Mouse (Mus musculus) intestine, embryonic 15.5 days (tissue): ENCODE data around the gene Mgat4a. TPM values are rescaled to one million over a fixed set of nuclear protein-coding genes. Genes with fewer than 3 reads are reported as not detected.
A peak's percentile ranks its signal among the peaks of the same experiment; 100 is the strongest.

Experiments used
- ATAC-seq: fragments of 200-750 bp; cut with Nextera tagmentation; 2 replicates; pipeline ENCODE4 v1.8.0; 2017; ENCODE audit warnings: moderate TSS enrichment, moderate library complexity
- H3K27ac ChIP-seq: fragments of 300-500 bp; sonication (generic); 2 replicates; pipeline ENCODE4 v1.5.1; 2015; ENCODE audit warnings: mild to moderate bottlenecking, inconsistent platforms
- H3K27me3 ChIP-seq: fragments of 300-500 bp; sonication (generic); replicated peaks from 2 replicates; pipeline ENCODE4 v1.6.1; 2015; ENCODE audit warnings: inconsistent platforms
- H3K36me3 ChIP-seq: fragments of 300-500 bp; sonication (generic); 2 replicates; pipeline ENCODE4 v1.6.1; 2015; ENCODE audit warnings: inconsistent platforms
- H3K4me1 ChIP-seq: fragments of 300-500 bp; sonication (generic); replicated peaks from 2 replicates; pipeline ENCODE4 v1.6.1; 2015; ENCODE audit warnings: inconsistent platforms
- H3K4me2 ChIP-seq: fragments of 300-500 bp; sonication (generic); replicated peaks from 2 replicates; pipeline ENCODE4 v1.6.1; 2015; ENCODE audit warnings: mild to moderate bottlenecking, inconsistent platforms
- H3K4me3 ChIP-seq: fragments of 300-500 bp; sonication (generic); replicated peaks from 2 replicates; pipeline ENCODE4 v1.5.1; 2015; ENCODE audit warnings: inconsistent platforms
- H3K9ac ChIP-seq: fragments of 300-500 bp; sonication (generic); 2 replicates; pipeline ENCODE4 v1.6.1; 2015; ENCODE audit warnings: inconsistent platforms
- H3K9me3 ChIP-seq: fragments of 300-500 bp; sonication (generic); 2 replicates; pipeline ENCODE4 v1.6.1; 2016; ENCODE audit warnings: inconsistent platforms
- WGBS: fragments of 180-500 bp; shearing (Covaris S2); methylation state at CpG from one replicate; pipeline ENCODE4 v1.1.7; 2015; 5-methylcytosine and 5-hydroxymethylcytosine counted together
- polyA plus RNA-seq: library from polyadenylated mRNA; unstranded; fragments of >200 nt; fragmentation: Nextera tagmentation; extraction: Ambion mirVana; gene quantifications from 2 replicates; pipeline ENCODE4 v1.2.1, GENCODE M21; 2015

Mgat4a gene
- polyA plus RNA-seq, 1 experiment from 2014 or later: 46.3 TPM

DNA sequence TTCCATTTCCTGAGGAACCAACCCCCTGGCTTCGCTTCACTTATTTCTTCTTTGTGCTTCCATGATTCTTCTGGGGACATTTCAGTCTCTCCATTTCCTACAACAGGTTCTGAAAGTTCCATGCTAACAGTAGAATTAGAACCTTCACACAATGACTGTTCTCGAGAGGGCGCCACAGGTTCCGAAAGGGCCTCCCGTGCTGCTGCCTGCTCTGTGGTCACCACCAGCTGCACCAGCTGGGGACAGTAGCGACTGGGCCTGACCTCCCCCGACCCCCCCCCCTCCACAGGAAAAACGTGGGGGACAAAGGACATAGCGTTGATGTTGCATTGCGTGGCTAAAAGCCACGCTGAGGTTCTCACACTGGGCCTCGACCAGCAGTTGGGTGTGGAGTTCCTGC is 52.3 kb downstream of the Mgat4a start:
- Histone ChIP-seq H3K9me3 (no peaks in the 10 kb centered on the region), H3K9ac (no peak overlapping the region), H3K4me3 (no peak overlapping the region), H3K36me3 (peaks cover 9% of the 10 kb centered on the region; the same call in 1 of the 2 replicates), H3K4me1 (no peaks in the 10 kb centered on the region), H3K27ac (no peak overlapping the region), H3K27me3 (no peaks in the 10 kb centered on the region), H3K4me2 (no peak overlapping the region)
- 84% methylated on average over 12 of the region's 12 CpGs for WGBS
- ATAC-seq: no peak

DNA sequence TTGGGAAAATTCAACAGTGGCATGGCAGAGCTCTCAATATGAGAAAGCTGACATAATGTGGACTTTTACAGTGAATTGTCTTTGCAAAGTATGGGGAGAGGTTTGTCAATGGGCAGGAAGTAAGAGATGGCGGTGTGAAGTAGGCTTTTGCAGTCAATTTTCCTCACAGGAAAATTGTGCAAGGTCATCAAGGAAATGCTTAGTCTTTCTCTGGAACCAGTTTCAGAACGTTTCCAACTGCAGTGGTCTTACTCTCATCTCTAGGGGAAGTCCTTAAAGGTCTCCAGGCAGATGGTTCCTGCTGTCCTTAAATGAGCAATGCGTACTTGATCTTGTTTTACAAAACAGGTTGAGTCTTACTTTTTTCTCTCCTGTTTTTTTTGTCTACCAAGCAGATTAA is 53.8 kb downstream of the Mgat4a start:
- no peak for ATAC-seq
- 79% methylated on average over 3 of the region's 3 CpGs for WGBS
- Histone ChIP-seq H3K4me2 (no peak overlapping the region), H3K36me3 (peaks cover 9% of the 10 kb centered on the region; the same call in 1 of the 2 replicates), H3K9me3 (no peaks in the 10 kb centered on the region), H3K4me1 (no peaks in the 10 kb centered on the region), H3K27me3 (no peaks in the 10 kb centered on the region), H3K9ac (no peak overlapping the region), H3K4me3 (no peak overlapping the region), H3K27ac (no peak overlapping the region)

DNA sequence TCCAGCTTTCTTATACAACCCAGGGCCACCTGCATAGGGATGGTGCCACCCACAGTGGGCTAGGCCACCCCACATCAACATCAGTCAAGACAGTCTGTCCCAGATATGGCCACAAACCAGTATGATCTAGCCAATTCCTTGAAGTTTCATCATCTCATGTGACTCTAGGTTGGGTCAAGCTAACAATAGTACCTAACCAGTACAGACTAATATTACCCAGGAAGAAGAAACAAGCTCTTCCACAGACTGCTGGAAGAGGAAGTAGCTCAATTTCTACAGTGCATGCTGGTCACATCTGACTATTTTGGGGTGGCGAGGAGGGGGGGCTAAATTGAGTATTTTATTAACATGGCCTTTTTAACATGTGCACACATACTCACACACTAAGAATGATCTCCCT is 54.4 kb downstream of the Mgat4a start:
- ATAC-seq: no peak
- H3K9ac ChIP-seq: no peak overlapping the region
- H3K27me3 ChIP-seq: no peaks in the 10 kb centered on the region
- H3K36me3 ChIP-seq: peaks cover 9% of the 10 kb centered on the region; the same call in 1 of the 2 replicates
- no peak overlapping the region for H3K4me3 ChIP-seq
- H3K4me1 ChIP-seq: no peaks in the 10 kb centered on the region
- no peak overlapping the region for H3K4me2 ChIP-seq
- no peaks in the 10 kb centered on the region for H3K9me3 ChIP-seq
- no peak overlapping the region for H3K27ac ChIP-seq
- WGBS: 82% methylated on average over 1 of the region's 1 CpGs

DNA sequence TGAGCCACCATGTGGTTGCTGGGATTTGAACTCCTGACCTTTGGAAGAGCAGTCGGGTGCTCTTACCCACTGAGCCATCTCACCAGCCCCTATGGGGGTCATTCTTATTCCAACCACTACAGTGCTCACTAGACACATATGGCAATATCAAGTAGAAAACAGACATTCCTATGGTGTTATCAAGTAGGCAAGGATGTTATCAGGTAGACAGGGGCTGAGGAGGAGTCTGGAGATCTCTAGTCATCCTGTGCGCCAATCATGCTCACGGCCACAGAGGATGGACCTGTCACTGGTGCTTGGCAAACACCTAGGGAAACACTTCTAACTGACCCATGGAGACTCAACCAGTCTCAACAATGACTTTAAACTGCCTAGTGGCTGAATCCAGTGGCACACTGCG is 56.2 kb downstream of the Mgat4a start:
- H3K4me2 ChIP-seq: no peak overlapping the region

DNA sequence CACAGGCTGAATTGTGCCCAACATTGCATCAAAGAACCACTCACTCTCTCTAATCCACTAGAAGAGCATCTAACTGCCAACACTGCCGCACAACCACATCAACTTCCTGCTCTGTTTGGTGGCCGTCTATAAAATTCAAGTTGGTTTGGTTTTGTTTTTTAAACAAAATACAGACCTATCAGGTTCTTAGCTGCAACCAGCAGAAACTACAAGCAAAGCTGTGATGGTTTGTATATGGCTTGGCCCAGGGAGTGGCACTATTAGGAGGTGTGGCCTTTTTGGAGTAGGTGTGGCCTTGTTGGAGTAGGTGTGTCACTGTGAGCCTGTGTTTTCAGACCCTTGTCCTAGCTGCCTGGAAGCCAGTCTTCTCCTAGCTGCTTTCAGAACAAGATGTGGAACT is 59.5 kb downstream of the Mgat4a start:
- ATAC-seq: peak; percentile 58; the same call in 1 of the 2 replicates
- WGBS: 80% methylated on average over 2 of the region's 2 CpGs
- Histone ChIP-seq H3K27ac (no peak overlapping the region), H3K36me3 (0 out of 2 replicates have a peak, but pooled peaks cover 4% of the 10 kb centered on the region), H3K27me3 (no peaks in the 10 kb centered on the region), H3K4me3 (no peak overlapping the region), H3K4me2 (no peak overlapping the region), H3K4me1 (peaks cover 7% of the 10 kb centered on the region), H3K9ac (no peak overlapping the region), H3K9me3 (no peaks in the 10 kb centered on the region)

More for the DNA sequence above, 56.2 kb downstream of the Mgat4a start:
- no peaks in the 10 kb centered on the region for H3K9me3 ChIP-seq
- H3K9ac ChIP-seq: no peak overlapping the region
- H3K27ac ChIP-seq: no peak overlapping the region
- H3K4me3 ChIP-seq: no peak overlapping the region
- WGBS: 92% methylated on average over 4 of the region's 4 CpGs
- no peaks in the 10 kb centered on the region for H3K27me3 ChIP-seq
- no peaks in the 10 kb centered on the region for H3K4me1 ChIP-seq
- ATAC-seq: no peak
- H3K36me3 ChIP-seq: peaks cover 9% of the 10 kb centered on the region; the same call in 1 of the 2 replicates

DNA sequence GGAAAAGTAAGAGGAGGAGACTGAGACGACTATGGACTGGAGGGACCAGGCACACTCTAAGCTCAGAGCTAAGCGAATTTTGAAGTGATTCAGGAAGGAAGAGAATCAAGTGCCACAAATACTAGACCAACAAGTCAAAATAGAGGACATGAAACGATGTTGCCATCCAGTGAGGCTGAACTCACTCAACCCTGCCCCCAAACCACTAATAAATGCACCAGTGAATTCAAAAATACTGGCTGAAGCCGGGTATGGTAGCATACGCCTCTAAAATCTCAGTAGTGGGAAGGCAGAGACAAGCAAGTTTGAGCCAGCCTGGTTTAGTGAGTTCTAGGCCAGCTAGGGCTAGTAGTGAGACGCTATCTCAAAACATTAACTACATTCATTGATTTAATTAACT is 60.1 kb downstream of the Mgat4a start:
- Histone ChIP-seq H3K9me3 (no peaks in the 10 kb centered on the region), H3K4me1 (peaks cover 9% of the 10 kb centered on the region), H3K9ac (no peak overlapping the region), H3K27me3 (no peaks in the 10 kb centered on the region), H3K4me3 (no peak overlapping the region), H3K27ac (no peak overlapping the region), H3K36me3 (0 out of 2 replicates have a peak, but pooled peaks cover 4% of the 10 kb centered on the region), H3K4me2 (no peak overlapping the region)
- 89% methylated on average over 6 of the region's 6 CpGs for WGBS
- ATAC-seq: no peak

DNA sequence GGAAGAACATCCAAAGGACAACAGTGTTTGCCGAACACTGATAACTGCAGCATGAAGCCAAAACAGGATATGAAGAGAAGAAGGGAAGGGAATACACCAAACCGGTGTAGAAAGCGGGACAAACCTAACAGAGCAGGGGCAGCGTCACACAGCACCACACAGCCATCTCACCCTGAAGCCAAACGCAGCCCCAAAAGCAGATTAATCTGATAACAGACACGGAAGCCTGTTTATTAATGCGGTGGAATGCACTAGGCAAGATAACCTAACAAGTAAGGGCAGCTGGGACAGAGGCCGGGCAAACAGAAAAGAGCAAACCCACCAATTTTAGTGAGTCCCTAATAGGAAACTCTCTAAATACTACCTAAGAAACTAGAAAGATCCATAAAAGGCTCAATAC is 61.1 kb downstream of the Mgat4a start:
- H3K27ac ChIP-seq: no peak overlapping the region
- no peak for ATAC-seq
- peaks cover 9% of the 10 kb centered on the region for H3K4me1 ChIP-seq
- H3K9ac ChIP-seq: no peak overlapping the region
- H3K27me3 ChIP-seq: no peaks in the 10 kb centered on the region
- H3K4me2 ChIP-seq: no peak overlapping the region
- H3K4me3 ChIP-seq: no peak overlapping the region
- no peaks in the 10 kb centered on the region for H3K9me3 ChIP-seq
- WGBS: 62% methylated on average over 8 of the region's 8 CpGs
- H3K36me3 ChIP-seq: no peaks in the 10 kb centered on the region

DNA sequence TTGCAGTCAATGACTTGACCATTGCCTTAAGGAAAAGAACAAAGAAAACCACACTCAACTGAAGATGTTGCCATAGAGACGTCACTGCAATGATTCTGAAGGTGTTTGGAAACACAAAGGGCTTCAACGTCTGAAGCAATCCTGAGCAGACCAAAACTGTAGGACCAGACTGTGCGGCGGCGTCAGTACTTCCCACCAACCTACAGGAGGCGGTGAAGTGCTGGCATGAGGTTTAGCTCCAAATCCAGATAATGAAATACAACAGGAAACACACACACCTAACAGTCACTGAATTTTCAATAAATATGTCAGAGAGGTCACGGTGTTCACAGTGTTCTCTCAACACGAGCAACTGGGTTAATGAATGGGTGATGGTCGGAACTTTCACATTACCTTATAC is 61.7 kb downstream of the Mgat4a start:
- Histone ChIP-seq H3K9ac (no peak overlapping the region), H3K27ac (no peak overlapping the region), H3K4me3 (no peak overlapping the region), H3K27me3 (no peaks in the 10 kb centered on the region), H3K4me1 (peaks cover 9% of the 10 kb centered on the region), H3K9me3 (no peaks in the 10 kb centered on the region), H3K4me2 (no peak overlapping the region), H3K36me3 (no peaks in the 10 kb centered on the region)
- no peak for ATAC-seq
- 75% methylated on average over 9 of the region's 9 CpGs for WGBS

DNA sequence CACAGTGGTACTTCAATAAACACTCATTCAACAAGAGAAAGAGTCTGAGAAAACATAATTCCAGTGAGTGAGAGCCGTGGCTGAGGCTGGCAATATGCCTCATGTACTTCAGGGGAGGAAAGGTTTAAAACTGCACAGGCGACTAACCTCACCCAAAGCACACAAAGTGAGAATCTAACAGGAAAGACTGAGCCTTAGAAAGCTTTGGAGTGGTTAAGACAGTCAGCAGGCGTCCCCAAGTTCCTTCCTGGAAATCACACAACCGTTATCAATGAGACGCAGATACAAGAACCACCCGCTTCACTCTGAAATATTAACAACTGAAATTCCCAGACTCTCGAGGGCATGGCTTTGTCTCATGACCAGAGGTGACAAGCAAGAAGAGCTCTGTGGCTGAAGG is 62.4 kb downstream of the Mgat4a start:
- no peaks in the 10 kb centered on the region for H3K36me3 ChIP-seq
- 58% methylated on average over 7 of the region's 7 CpGs for WGBS
- H3K4me2 ChIP-seq: no peak overlapping the region
- no peak overlapping the region for H3K4me3 ChIP-seq
- H3K4me1 ChIP-seq: peaks cover 9% of the 10 kb centered on the region
- no peaks in the 10 kb centered on the region for H3K9me3 ChIP-seq
- 0 out of 2 replicates have a peak overlapping the region, but pooled peaks have one; percentile 19 for H3K27ac ChIP-seq
- H3K9ac ChIP-seq: no peak overlapping the region
- no peaks in the 10 kb centered on the region for H3K27me3 ChIP-seq
- no peak for ATAC-seq

DNA sequence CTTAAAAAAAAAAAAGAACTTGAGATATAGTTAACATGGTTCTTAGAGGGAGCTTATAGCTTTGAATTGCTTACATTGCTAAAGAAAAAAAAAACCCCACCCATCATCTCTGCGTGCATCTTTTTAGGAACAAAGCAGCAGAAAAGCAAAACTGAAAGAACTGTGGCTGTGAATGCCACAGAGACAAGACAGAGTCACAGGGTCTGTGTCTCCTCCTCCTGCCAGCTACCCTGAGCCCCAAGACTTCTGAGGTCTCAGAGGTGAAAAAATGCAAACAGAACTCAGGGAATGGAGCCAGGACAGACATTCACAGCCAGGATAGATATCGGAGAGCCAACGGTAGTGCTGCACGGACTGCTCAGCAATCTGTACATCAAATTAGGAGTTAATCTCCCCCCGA is 62.9 kb downstream of the Mgat4a start:
- Histone ChIP-seq H3K4me1 (peaks cover 9% of the 10 kb centered on the region), H3K36me3 (no peaks in the 10 kb centered on the region), H3K4me3 (no peak overlapping the region), H3K9ac (no peak overlapping the region), H3K27me3 (no peaks in the 10 kb centered on the region), H3K9me3 (no peaks in the 10 kb centered on the region), H3K4me2 (no peak overlapping the region), H3K27ac (0 out of 2 replicates have a peak overlapping the region, but pooled peaks have one; percentile 19)
- ATAC-seq: no peak
- WGBS: 49% methylated on average over 5 of the region's 5 CpGs

DNA sequence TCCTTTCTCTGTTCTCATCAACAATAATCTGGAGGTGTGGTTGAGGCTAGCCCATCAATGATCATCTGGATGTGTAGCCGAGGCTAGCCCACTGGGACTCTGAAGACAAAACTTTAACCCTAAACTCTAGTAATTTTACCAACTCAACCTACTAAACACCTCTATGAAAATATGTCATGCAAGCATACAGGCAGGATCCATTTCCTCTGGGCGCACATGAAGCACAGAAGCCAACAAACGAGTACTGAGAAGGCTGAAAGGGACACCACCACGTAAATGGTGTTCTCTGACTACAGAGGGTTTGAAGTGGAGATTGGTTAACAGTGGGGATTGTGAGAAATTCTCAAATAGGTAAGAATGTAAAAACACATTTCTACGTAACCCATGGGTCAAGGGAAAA is 63.6 kb downstream of the Mgat4a start:
- peaks cover 9% of the 10 kb centered on the region for H3K4me1 ChIP-seq
- H3K27me3 ChIP-seq: no peaks in the 10 kb centered on the region
- H3K9me3 ChIP-seq: no peaks in the 10 kb centered on the region
- H3K36me3 ChIP-seq: no peaks in the 10 kb centered on the region
- WGBS: 96% methylated on average over 5 of the region's 5 CpGs
- no peak overlapping the region for H3K4me2 ChIP-seq
- ATAC-seq: no peak
- H3K4me3 ChIP-seq: no peak overlapping the region
- no peak overlapping the region for H3K27ac ChIP-seq
- H3K9ac ChIP-seq: no peak overlapping the region

DNA sequence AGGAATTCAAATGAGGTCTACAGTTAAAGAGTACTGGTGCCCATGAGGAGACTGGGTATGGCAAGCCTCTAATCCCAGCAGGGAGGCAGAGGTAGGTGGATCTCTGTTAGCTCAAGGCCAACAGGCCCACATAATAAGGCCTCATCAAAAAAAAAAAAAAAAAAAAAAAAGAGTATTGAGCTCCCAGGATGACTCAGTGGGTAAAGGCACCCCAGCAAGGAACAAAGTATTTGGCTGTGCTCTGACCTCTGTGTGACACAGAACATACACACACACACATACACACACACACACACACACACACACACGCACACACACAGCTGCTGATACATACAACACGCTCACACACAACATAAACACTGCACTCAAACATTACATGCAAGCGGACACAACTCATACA is 65.5 kb downstream of the Mgat4a start:
- WGBS: 81% methylated on average over 3 of the region's 3 CpGs
- Histone ChIP-seq H3K27me3 (no peaks in the 10 kb centered on the region), H3K9me3 (no peaks in the 10 kb centered on the region), H3K27ac (no peak overlapping the region), H3K9ac (no peak overlapping the region), H3K4me2 (no peak overlapping the region), H3K4me1 (peaks cover 9% of the 10 kb centered on the region), H3K36me3 (no peaks in the 10 kb centered on the region), H3K4me3 (no peak overlapping the region)
- no peak for ATAC-seq

DNA sequence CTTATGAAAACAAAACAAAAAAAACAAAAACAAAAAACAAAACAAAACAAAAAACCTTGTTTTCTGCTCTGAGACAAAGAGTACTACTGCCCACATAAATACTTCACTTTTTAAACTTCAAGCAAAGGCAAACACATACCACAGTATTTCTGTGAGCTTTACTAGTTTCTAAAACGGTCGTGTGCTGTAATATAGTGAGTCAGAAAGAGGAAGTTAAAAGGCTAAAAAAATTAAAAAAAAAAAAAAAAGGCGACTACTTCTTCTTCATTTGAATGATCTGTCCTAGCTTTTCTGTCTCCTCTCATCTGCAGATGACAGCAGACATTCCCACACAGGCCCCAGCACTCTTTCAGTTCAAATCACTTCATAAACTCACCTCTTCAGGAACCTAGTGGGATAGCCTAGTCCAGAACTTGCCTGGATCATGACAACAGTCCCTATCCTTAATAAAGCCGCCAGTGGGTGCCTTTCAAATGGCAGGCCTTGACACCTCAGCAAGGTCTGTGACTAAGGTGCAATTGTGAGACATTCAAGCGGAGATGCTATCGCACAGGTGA is 66.1 kb downstream of the Mgat4a start:
- 84% methylated on average over 6 of the region's 6 CpGs for WGBS
- peaks cover 9% of the 10 kb centered on the region for H3K4me1 ChIP-seq
- no peak overlapping the region for H3K4me3 ChIP-seq
- no peak for ATAC-seq
- no peak overlapping the region for H3K4me2 ChIP-seq
- H3K9me3 ChIP-seq: no peaks in the 10 kb centered on the region
- H3K27me3 ChIP-seq: no peaks in the 10 kb centered on the region
- no peak overlapping the region for H3K9ac ChIP-seq
- H3K36me3 ChIP-seq: no peaks in the 10 kb centered on the region
- H3K27ac ChIP-seq: no peak overlapping the region
